Mouse (Mus musculus): ENCODE measurements around the gene Gm6169. TPM values are rescaled to one million over a fixed set of nuclear protein-coding genes. Genes with fewer than 3 reads are reported as not detected.
A peak's percentile ranks its signal among the peaks of the same experiment; 100 is the strongest.
"Not testable (repeated sequence)": the region's sequence is repeated elsewhere in the genome, so short reads cannot be mapped to it uniquely, and the experiment has no call there.

Gm6169 gene
- 2.2 and 4.5 TPM in 2 replicates for total RNA-seq (2017)

GRCm38 (mm10) chr13:97099187-97099852 lies at the start of gene Gm6169:
Gene Gm6169 (minus strand): TSS chr13:97099237.
- no peak for ATAC-seq (ENCODE audit: extremely low read depth, insufficient number of reproducible peaks, low FRiP score, poor library complexity, severe bottlenecking)

GRCm38 (mm10) chr13:97145834-97146233 lies 46.8 kb upstream of the Gm6169 start:
- peak; percentile 86 for ATAC-seq (ENCODE audit: extremely low read depth, insufficient number of reproducible peaks, low FRiP score, poor library complexity, severe bottlenecking)

- ATAC-seq (ENCODE audit: extremely low read depth, insufficient number of reproducible peaks, low FRiP score, poor library complexity, severe bottlenecking), result no peak
Measured at GRCm38 (mm10) chr13:97142321-97142720, 43.3 kb upstream of the Gm6169 start.

- not testable (repeated sequence) for ATAC-seq (ENCODE audit: extremely low read depth, insufficient number of reproducible peaks, low FRiP score, poor library complexity, severe bottlenecking)
Measured at GRCm38 (mm10) chr13:97138404-97138931, 39.4 kb upstream of the Gm6169 start.

GRCm38 (mm10) chr13:97137466-97138400 lies 38.7 kb upstream of the Gm6169 start, which contains the start of the genes Gfm2 and Nsa2:
Gene Gfm2 (plus strand): TSS chr13:97137937.
Gene Nsa2 (minus strand): TSS chr13:97137937.
- peak; percentile 98 for ATAC-seq (ENCODE audit: extremely low read depth, insufficient number of reproducible peaks, low FRiP score, poor library complexity, severe bottlenecking)

- ATAC-seq (ENCODE audit: extremely low read depth, insufficient number of reproducible peaks, low FRiP score, poor library complexity, severe bottlenecking), result not testable (repeated sequence)
Measured at GRCm38 (mm10) chr13:97130413-97130812, 31.4 kb upstream of the Gm6169 start.

- ATAC-seq (ENCODE audit: extremely low read depth, insufficient number of reproducible peaks, low FRiP score, poor library complexity, severe bottlenecking), result not testable (repeated sequence)
Measured at GRCm38 (mm10) chr13:97129654-97130053, 30.6 kb upstream of the Gm6169 start.

GRCm38 (mm10) chr13:97121341-97121740 lies 22.3 kb upstream of the Gm6169 start:
- no peak for ATAC-seq (ENCODE audit: extremely low read depth, insufficient number of reproducible peaks, low FRiP score, poor library complexity, severe bottlenecking)

- ATAC-seq (ENCODE audit: extremely low read depth, insufficient number of reproducible peaks, low FRiP score, poor library complexity, severe bottlenecking), result no peak
Measured at GRCm38 (mm10) chr13:97109046-97109445, 10.0 kb upstream of the Gm6169 start.

- ATAC-seq (ENCODE audit: extremely low read depth, insufficient number of reproducible peaks, low FRiP score, poor library complexity, severe bottlenecking), result not testable (repeated sequence)
Measured at GRCm38 (mm10) chr13:97107721-97108120, 8.7 kb upstream of the Gm6169 start.

- ATAC-seq (ENCODE audit: extremely low read depth, insufficient number of reproducible peaks, low FRiP score, poor library complexity, severe bottlenecking), result no peak
Measured at GRCm38 (mm10) chr13:97104996-97105395, 6.0 kb upstream of the Gm6169 start.

- ATAC-seq (ENCODE audit: extremely low read depth, insufficient number of reproducible peaks, low FRiP score, poor library complexity, severe bottlenecking), result no peak
Measured at GRCm38 (mm10) chr13:97095726-97096125, 3.3 kb downstream of the Gm6169 start.

GRCm38 (mm10) chr13:97088183-97088582 lies 10.9 kb downstream of the Gm6169 start:
- ATAC-seq (ENCODE audit: extremely low read depth, insufficient number of reproducible peaks, low FRiP score, poor library complexity, severe bottlenecking), result no peak

GRCm38 (mm10) chr13:97087421-97087820 lies 11.6 kb downstream of the Gm6169 start:
- no peak for ATAC-seq (ENCODE audit: extremely low read depth, insufficient number of reproducible peaks, low FRiP score, poor library complexity, severe bottlenecking)

GRCm38 (mm10) chr13:97086316-97086715 lies 12.7 kb downstream of the Gm6169 start:
- ATAC-seq (ENCODE audit: extremely low read depth, insufficient number of reproducible peaks, low FRiP score, poor library complexity, severe bottlenecking), result no peak

- no peak for ATAC-seq (ENCODE audit: extremely low read depth, insufficient number of reproducible peaks, low FRiP score, poor library complexity, severe bottlenecking)
Measured at GRCm38 (mm10) chr13:97082432-97082831, 16.6 kb downstream of the Gm6169 start.

GRCm38 (mm10) chr13:97080615-97081014 lies 18.4 kb downstream of the Gm6169 start:
- no peak for ATAC-seq (ENCODE audit: extremely low read depth, insufficient number of reproducible peaks, low FRiP score, poor library complexity, severe bottlenecking)

GRCm38 (mm10) chr13:97080201-97080600 lies 18.8 kb downstream of the Gm6169 start:
- ATAC-seq (ENCODE audit: extremely low read depth, insufficient number of reproducible peaks, low FRiP score, poor library complexity, severe bottlenecking), result no peak

GRCm38 (mm10) chr13:97077556-97077955 lies 21.5 kb downstream of the Gm6169 start:
- no peak for ATAC-seq (ENCODE audit: extremely low read depth, insufficient number of reproducible peaks, low FRiP score, poor library complexity, severe bottlenecking)

GRCm38 (mm10) chr13:97073497-97073896 lies 25.5 kb downstream of the Gm6169 start:
- ATAC-seq (ENCODE audit: extremely low read depth, insufficient number of reproducible peaks, low FRiP score, poor library complexity, severe bottlenecking), result no peak

All from neutrophil, adult 5-6 weeks (primary cell).